In the genomic region with DNA sequence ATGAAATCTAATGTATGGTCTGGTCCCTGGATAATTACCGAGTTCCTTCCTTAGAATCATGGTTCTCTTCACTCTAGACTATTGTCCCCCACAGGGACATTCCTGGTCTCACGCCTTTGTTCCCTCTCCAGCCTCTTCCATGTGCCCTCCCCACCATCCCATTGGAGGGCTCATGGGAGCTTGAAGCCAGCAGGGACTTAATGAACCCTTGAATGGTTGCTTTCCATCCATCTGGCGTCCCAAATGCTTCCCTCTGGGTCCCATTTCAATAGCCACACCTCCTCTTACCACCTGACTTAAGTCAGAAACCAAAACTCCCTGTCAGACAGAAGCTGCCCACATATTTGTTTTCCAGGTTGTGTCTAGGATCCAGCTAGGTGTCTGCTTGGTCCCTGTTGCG, we compare ENCODE assay signal across 8 mouse cellular contexts. TPM values are rescaled to one million over a fixed set of nuclear protein-coding genes. Genes with fewer than 3 reads are reported as not detected.
DNase-seq lines count a peak whose midpoint lies in the region; ATAC-seq and TF ChIP-seq lines count a peak whose summit lies in the region.

No protein-coding gene starts in this region.

- H3K4me1 ChIP-seq in heart, embryonic 16.5 days (ENCODE audit: control insufficient read depth, insufficient read depth, low read length): peaks cover 45% of the 10 kb centered on the region
- peaks cover 4% of the 10 kb centered on the region; the same call in 1 of the 2 replicates for H3K4me1 ChIP-seq in stomach, embryonic 14.5 days (ENCODE audit: control insufficient read depth, insufficient read depth, low read length)
- H3K4me1 ChIP-seq in stomach, postnatal 0 days (replicated peaks; ENCODE audit: control insufficient read depth, insufficient read depth): no peaks in the 10 kb centered on the region; the same call in 1 of the 2 replicates
- peaks cover 28% of the 10 kb centered on the region for H3K4me1 ChIP-seq in liver, embryonic 12.5 days
- H3K4me1 ChIP-seq in neural tube, embryonic 15.5 days: peaks cover 25% of the 10 kb centered on the region

- DNase-seq in heart, postnatal 4 days: no peak
- DNase-seq in stomach, postnatal 0 days (ENCODE audit: low spot score): no peak
- no peak for DNase-seq in thymus, postnatal 14 days
- no peak for DNase-seq in kidney, postnatal 10 days

- TF ChIP-seq CTCF in stomach, postnatal 0 days (IDR thresholded peaks at IDR 0.05; ENCODE audit: low read depth): no peak

- TF ChIP-seq EP300 in stomach, postnatal 0 days (optimal IDR thresholded peaks at IDR 0.05): no peak

- 54% methylated on average over 4 of the region's 4 CpGs for WGBS in heart, embryonic 16.5 days
- WGBS in stomach, embryonic 14.5 days: 44% methylated on average over 4 of the region's 4 CpGs
- WGBS in stomach, postnatal 0 days: 49% methylated on average over 4 of the region's 4 CpGs
- WGBS in liver, embryonic 12.5 days (ENCODE audit: insufficient replicate concordance): 53% methylated on average over 4 of the region's 4 CpGs
- WGBS in neural tube, embryonic 15.5 days: 41% methylated on average over 4 of the region's 4 CpGs

- no peak overlapping the region for H3K4me3 ChIP-seq in heart, embryonic 16.5 days (ENCODE audit: low read length)
- no peak overlapping the region for H3K4me3 ChIP-seq in stomach, embryonic 14.5 days (ENCODE audit: low read depth, low read length)
- no peak overlapping the region for H3K4me3 ChIP-seq in stomach, postnatal 0 days (ENCODE audit: low read depth, low read length)
- H3K4me3 ChIP-seq in liver, embryonic 12.5 days: no peak overlapping the region
- H3K4me3 ChIP-seq in neural tube, embryonic 15.5 days (replicated peaks): no peak overlapping the region

- H3K36me3 ChIP-seq in heart, embryonic 16.5 days (ENCODE audit: control insufficient read depth, insufficient read depth): peaks cover 10% of the 10 kb centered on the region
- peaks cover 3% of the 10 kb centered on the region; the same call in 1 of the 2 replicates for H3K36me3 ChIP-seq in stomach, embryonic 14.5 days (ENCODE audit: control insufficient read depth, insufficient read depth, low read length)
- peaks cover 3% of the 10 kb centered on the region; the same call in 1 of the 2 replicates for H3K36me3 ChIP-seq in stomach, postnatal 0 days (ENCODE audit: control insufficient read depth, insufficient read depth, low read length)
- peaks cover 38% of the 10 kb centered on the region for H3K36me3 ChIP-seq in liver, embryonic 12.5 days
- H3K36me3 ChIP-seq in neural tube, embryonic 15.5 days: no peaks in the 10 kb centered on the region; the same call in 1 of the 2 replicates

- no peak overlapping the region for H3K9ac ChIP-seq in heart, embryonic 16.5 days (ENCODE audit: low read length)
- no peak overlapping the region for H3K9ac ChIP-seq in stomach, embryonic 14.5 days (replicated peaks; ENCODE audit: low read depth, low read length)
- H3K9ac ChIP-seq in stomach, postnatal 0 days (ENCODE audit: low read length): no peak overlapping the region
- H3K9ac ChIP-seq in liver, embryonic 12.5 days: no peak overlapping the region
- H3K9ac ChIP-seq in neural tube, embryonic 15.5 days (replicated peaks): no peak overlapping the region

- peak overlapping the region; percentile 28 for H3K27ac ChIP-seq in heart, embryonic 16.5 days (ENCODE audit: low read length)
- no peak overlapping the region for H3K27ac ChIP-seq in stomach, embryonic 14.5 days (ENCODE audit: low read length)
- H3K27ac ChIP-seq in stomach, postnatal 0 days (replicated peaks): no peak overlapping the region
- no peak overlapping the region for H3K27ac ChIP-seq in liver, embryonic 12.5 days
- H3K27ac ChIP-seq in neural tube, embryonic 15.5 days (replicated peaks): no peak overlapping the region

- H3K9me3 ChIP-seq in heart, embryonic 16.5 days (replicated peaks; ENCODE audit: control insufficient read depth, low read length): no peaks in the 10 kb centered on the region
- no peaks in the 10 kb centered on the region for H3K9me3 ChIP-seq in stomach, embryonic 14.5 days (ENCODE audit: control insufficient read depth, low read depth, low read length)
- H3K9me3 ChIP-seq in stomach, postnatal 0 days (ENCODE audit: control insufficient read depth, low read length): no peaks in the 10 kb centered on the region
- H3K9me3 ChIP-seq in liver, embryonic 12.5 days (replicated peaks): no peaks in the 10 kb centered on the region
- no peaks in the 10 kb centered on the region for H3K9me3 ChIP-seq in neural tube, embryonic 15.5 days (replicated peaks)

- no peak overlapping the region for H3K4me2 ChIP-seq in heart, embryonic 16.5 days (ENCODE audit: low read depth, low read length)
- no peak overlapping the region for H3K4me2 ChIP-seq in stomach, embryonic 14.5 days (replicated peaks; ENCODE audit: low read depth, low read length)
- no peak overlapping the region for H3K4me2 ChIP-seq in stomach, postnatal 0 days (replicated peaks; ENCODE audit: low read depth)
- H3K4me2 ChIP-seq in liver, embryonic 12.5 days: peak overlapping the region; percentile 55; the same call in 1 of the 2 replicates
- H3K4me2 ChIP-seq in neural tube, embryonic 15.5 days: no peak overlapping the region

- ATAC-seq in heart, embryonic 16.5 days (replicated peaks; ENCODE audit: extremely low read depth, insufficient read depth, low FRiP score): no peak
- ATAC-seq in stomach, embryonic 14.5 days (ENCODE audit: insufficient number of reproducible peaks, insufficient read depth, low FRiP score, low read depth): 0 out of 2 replicates have a peak, but pooled peaks have one; percentile 19
- ATAC-seq in stomach, postnatal 0 days (ENCODE audit: low FRiP score, low TSS enrichment): no peak
- 0 out of 2 replicates have a peak, but pooled peaks have one; percentile 9 for ATAC-seq in liver, embryonic 12.5 days
- ATAC-seq in neural tube, embryonic 15.5 days (ENCODE audit: low FRiP score): peak; percentile 18; the same call in 1 of the 2 replicates

- no peaks in the 10 kb centered on the region for H3K27me3 ChIP-seq in heart, embryonic 16.5 days (ENCODE audit: control insufficient read depth, insufficient read depth, low read length)
- H3K27me3 ChIP-seq in stomach, embryonic 14.5 days (ENCODE audit: control insufficient read depth, insufficient read depth, low read length): no peaks in the 10 kb centered on the region
- H3K27me3 ChIP-seq in stomach, postnatal 0 days (ENCODE audit: control insufficient read depth, insufficient read depth, low read length): no peaks in the 10 kb centered on the region
- no peaks in the 10 kb centered on the region for H3K27me3 ChIP-seq in liver, embryonic 12.5 days (replicated peaks)
- no peaks in the 10 kb centered on the region for H3K27me3 ChIP-seq in neural tube, embryonic 15.5 days (replicated peaks)

RNA-seq across cellular contexts. Expression of a gene that starts 30.4 kb away (rescaled TPM):
- 5.9 and 10.9 TPM in 2 replicates for polyA plus RNA-seq in heart, embryonic 16.5 days (2015; fragmentation: Nextera tagmentation; extraction: Ambion mirVana)
- 1 to 10 TPM; 1.8 to 2.4 TPM for total RNA-seq in heart, postnatal 4 days (2021)
- polyA plus RNA-seq in stomach, embryonic 14.5 days (2014; fragmentation: Nextera tagmentation; extraction: Ambion mirVana): 6.8 and 6.9 TPM in 2 replicates
- 9.7 and 13.6 TPM in 2 replicates for polyA plus RNA-seq in stomach, postnatal 0 days (2015; fragmentation: Nextera tagmentation; extraction: Ambion mirVana)
- 6.6 and 6.7 TPM in 2 replicates for polyA plus RNA-seq in liver, embryonic 12.5 days (2016; fragmentation: Nextera tagmentation; extraction: Ambion mirVana)
- 4.2 and 10.1 TPM in 2 replicates for polyA plus RNA-seq in neural tube, embryonic 15.5 days (2015; fragmentation: Nextera tagmentation; extraction: Ambion mirVana)

Comparison
In these comparisons a context has a peak if more than half of its experiments do, and no peak if none do; other contexts are left out.
1. ATAC-seq: peak in stomach, embryonic 14.5 days (single experiment), liver, embryonic 12.5 days (single experiment) and neural tube, embryonic 15.5 days (single experiment); none in heart, embryonic 16.5 days (single experiment) and stomach, postnatal 0 days (single experiment).